Mouse (Mus musculus) cerebellum, adult 2 months (tissue): ENCODE results near the gene Rp2.

Experiments
- CTCF ChIP-seq: fragments of 200-500 bp; IDR thresholded peaks from 2 replicates; pipeline ENCODE4 v1.5.1; 2011; ENCODE audit warnings: low read depth, mild to moderate bottlenecking, control low read depth, low read length, moderate library complexity, borderline replicate concordance; ENCODE audit not compliant: insufficient read depth
- POLR2A ChIP-seq: fragments of 200-500 bp; IDR thresholded peaks from 2 replicates; pipeline ENCODE4 v1.6.1; 2011; ENCODE audit warnings: low read length, control low read depth, borderline replicate concordance; ENCODE audit not compliant: insufficient read depth

DNA sequence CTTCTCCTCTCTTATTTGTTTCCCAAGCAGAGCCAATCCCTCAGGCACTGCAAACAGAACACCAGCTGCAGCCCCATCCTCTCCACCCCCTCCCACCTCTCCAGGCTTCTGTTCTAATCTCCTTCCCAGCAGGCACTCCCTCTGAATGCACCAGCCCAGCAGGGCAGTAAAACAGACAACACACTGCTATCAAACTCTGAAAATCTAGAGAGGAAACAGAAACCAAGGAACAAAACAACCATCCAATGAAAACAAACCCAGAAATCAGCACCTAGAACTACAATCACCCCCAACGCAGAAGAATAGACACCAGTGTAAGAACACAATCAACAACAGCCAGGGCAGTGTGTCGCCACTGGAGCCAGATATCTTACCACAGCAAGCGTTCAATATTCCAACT lies 8.0 kb upstream of the Rp2 start:
- TF ChIP-seq CTCF (no peak), POLR2A (no peak)
